Mouse (Mus musculus): ENCODE results near the gene Ccdc7a.

- TF ChIP-seq EP300 (IDR thresholded peaks at IDR 0.05; ENCODE audit: low read depth) (no peak), CTCF (IDR thresholded peaks at IDR 0.05; ENCODE audit: low read depth) (no peak)
These were observed 221.6 kb downstream of the Ccdc7a start for GRCm38 (mm10) chr8:128843749-128844148.

All from heart, postnatal 0 days (tissue).